Mouse (Mus musculus) spleen, adult 12 weeks (tissue): Measurements from ENCODE around the gene Bpgm.
A peak's percentile ranks its signal among the peaks of the same experiment; 100 is the strongest.

Source experiments
- DNase-seq: peaks from one replicate; pipeline ENCODE4 v3.0.0; 2022; ENCODE audit warnings: low spot score

Bpgm gene

GRCm38 (mm10) chr6:34486071-34486626 lies 10.1 kb downstream of the Bpgm start:
- DNase-seq, result peak; percentile 49

DNA sequence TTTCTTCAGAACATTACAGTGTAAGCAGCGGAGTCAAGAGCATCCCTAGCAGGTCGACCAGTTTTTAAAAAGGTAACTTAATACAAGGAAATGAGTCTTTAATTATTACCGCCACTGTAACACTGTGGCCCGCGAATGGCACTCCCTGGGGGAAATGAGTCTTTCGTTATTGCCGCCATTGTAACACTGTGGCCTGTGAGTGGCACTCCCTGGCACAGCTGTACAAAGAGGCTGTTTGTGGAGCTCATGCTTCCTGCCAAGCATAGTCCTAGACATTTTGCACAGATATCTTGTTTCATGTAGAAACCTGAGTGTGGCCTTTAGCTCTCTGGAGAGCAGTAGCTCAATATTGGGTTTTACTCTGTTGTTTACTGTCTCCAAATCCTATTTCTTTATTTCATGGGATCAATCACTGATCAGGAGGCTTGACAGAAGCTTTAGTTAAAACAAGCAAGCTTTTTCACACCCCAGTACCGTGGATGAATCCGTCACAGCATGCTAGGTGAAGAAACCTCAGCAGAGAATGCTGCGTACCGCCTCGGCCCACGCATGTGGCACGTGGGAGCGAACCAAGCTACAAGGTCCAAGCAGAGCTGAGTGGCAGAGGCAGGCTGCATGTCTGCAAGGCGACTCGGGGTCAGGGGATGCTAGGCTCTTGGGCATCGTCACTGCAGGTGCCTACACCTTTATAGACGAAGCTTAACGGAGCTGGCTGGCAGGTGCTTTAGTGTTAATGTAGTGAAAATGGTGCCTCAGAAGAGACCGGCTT lies 17.5 kb downstream of the Bpgm start:
- no peak for DNase-seq

GRCm38 (mm10) chr6:34495140-34495551 lies 19.1 kb downstream of the Bpgm start:
- DNase-seq, result no peak

DNA sequence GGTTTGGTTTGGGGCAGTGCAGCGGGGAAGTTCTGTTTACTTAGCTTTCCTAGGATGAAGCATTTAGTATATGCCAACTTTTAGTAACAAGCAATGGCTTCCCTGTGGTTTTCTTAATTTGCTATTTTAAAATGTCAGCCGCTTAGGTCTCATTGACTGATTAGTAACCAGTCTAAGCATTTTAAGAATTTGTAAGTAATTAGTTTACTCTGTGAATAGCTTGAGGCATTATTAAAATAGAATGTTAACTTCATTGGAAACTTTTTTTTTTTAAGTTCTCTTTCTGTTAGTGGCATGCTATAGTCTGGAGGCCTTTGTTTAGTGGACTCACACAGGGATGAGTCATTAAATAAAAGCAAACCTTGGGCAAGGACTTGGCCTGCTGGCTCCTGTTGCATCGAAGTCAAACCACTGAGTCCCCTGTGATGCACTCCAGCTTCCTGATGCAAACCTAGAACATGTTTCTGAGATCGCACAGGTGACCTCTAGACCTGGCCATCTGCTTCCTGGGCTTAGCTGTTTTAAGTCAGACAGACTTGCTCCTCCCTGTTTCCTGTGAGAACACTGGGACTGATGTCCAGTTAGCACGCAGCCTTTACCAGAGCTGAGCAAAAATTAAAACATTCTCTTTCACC lies 22.1 kb downstream of the Bpgm start:
- DNase-seq, result no peak

- no peak for DNase-seq
Measured at GRCm38 (mm10) chr6:34502291-34502690, 26.3 kb downstream of the Bpgm start.

GRCm38 (mm10) chr6:34505957-34506356 lies 29.9 kb downstream of the Bpgm start:
- DNase-seq, result no peak

DNA sequence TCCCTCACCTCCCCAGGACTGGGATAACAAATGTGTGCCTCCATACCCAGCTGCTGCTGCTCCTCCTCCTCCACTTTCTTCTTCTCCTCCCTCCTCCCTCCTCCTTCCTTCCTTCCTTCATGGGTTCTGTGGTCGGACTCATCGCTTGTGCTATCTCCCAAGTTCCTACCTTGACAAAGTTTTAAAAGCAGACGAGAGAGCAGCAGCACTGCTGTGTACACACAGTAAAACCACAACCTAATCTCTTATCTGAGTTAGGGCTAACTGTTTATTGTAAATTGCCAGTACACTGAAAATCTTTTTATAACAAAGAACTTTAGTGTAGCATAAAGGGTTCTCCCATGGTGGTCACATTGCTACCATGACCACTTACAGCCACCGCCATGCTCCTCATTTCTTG lies 31.6 kb downstream of the Bpgm start:
- no peak for DNase-seq

DNA sequence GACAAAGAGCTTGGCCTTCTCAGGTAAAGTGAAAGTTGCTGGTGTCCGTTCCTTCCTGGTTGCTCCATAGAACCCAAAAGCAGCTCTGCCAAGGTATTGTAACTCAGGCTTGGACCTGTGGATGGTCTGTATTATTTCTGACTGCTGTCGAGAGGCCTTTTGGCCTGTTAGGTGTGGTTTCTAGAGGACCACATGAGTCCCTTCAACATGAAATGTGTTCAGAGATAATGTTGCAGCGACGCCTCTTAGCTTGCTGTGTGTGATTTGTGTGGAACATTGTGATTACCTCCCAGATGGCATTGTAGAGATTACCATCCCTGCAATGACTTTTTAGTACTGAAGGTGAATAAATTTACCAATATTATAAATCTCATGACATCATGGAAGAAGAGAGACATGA lies 32.0 kb downstream of the Bpgm start:
- DNase-seq, result no peak

GRCm38 (mm10) chr6:34510277-34510676 lies 34.3 kb downstream of the Bpgm start:
- no peak for DNase-seq

DNA sequence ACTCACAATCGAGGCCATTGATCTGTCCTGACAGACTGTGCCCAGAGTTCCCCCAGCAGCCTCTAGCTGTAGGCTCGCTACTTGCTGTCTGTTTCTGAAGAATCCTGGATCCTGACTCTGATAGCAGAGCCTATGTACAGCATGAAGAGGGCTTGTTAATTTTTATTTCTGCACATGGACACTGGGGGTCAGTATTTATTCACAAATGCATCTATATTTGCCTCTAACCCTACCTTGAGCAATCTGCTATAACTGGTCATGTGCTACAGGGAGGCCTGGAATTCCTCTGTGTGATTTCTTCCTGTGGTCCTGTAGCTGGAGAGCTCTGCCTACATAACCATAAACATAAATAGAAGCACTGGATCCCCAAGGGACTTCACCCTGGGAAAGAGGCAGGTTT lies 35.4 kb downstream of the Bpgm start:
- DNase-seq, result no peak

- DNase-seq, result no peak
Measured at GRCm38 (mm10) chr6:34512741-34513140, 36.7 kb downstream of the Bpgm start.

- no peak for DNase-seq
Measured at GRCm38 (mm10) chr6:34514655-34515054, 38.6 kb downstream of the Bpgm start.

DNA sequence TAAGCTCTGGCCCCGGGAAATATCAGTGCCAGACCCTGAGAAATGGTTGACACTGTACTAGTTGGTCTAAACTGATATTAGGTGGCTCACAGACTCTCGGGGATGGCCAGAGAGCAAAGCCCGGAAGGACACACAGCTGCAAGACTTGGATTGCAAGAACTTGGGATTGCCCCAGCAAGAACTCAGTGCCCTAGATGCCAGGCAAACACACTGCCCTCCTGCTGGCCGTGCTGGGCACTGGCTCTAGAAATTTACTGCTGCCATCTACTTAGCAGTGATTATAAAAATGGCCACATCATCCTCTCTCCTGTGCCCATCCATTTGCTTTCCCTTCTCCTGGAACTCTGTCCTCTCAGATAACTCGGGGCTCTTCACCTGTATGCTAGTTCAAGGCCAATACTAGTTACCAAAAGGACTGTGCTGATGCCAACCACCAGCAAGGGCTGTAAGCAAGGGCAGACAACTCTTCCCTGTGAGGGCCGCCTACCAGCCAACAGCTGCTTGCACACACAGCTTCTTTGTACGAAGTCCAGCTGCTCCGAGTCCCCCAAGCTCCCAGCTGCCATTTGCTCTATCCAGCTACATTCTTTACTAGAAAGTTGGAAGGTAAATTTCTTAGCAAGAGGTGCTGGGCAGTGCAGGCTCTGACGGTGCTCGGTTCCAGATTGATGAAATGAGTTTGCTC lies 39.2 kb downstream of the Bpgm start:
- DNase-seq, result no peak

- DNase-seq, result no peak
Measured at GRCm38 (mm10) chr6:34515783-34516099, 39.7 kb downstream of the Bpgm start.

DNA sequence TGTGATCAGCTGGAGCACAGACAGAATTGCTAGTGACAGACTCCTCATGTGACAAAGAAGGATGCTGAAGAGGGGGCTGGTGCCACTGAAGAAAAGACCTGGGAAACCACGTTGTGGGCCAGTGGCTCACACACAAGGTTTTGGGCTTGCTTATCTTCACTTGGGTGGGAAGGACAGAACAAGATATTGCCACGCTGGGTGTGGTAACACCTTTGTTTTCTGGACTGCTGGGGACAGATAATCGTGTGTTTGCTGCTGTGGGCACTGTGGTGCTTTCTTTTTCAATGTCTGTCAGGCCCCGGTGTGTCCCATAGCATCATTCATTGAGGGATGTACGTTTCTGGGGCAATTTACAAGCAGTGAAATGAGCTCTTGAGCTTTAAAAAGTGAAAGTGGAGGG lies 41.7 kb downstream of the Bpgm start:
- peak; percentile 14 for DNase-seq

GRCm38 (mm10) chr6:34519087-34519486 lies 43.1 kb downstream of the Bpgm start:
- DNase-seq, result no peak

GRCm38 (mm10) chr6:34520491-34520890 lies 44.5 kb downstream of the Bpgm start:
- DNase-seq, result no peak

DNA sequence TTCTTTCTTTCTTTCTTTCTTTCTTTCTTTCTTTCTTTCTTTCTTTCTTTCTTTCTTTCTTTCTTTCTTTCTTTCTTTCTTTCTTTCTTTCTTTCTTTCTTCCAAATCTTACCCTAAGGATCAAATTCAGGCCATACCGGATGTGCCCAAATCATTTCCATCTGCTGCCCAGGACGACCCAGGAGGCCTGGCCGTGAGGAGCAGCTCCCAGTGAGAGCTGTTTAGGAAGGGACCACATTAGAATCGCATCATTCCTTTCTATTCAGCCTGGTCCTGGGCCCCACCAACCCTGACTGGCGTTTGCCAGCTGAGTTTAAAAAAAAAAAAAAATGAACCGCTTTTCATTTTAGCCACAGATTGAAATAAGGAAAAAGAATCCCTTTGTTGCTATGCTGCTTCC lies 44.9 kb downstream of the Bpgm start:
- DNase-seq, result no peak

DNA sequence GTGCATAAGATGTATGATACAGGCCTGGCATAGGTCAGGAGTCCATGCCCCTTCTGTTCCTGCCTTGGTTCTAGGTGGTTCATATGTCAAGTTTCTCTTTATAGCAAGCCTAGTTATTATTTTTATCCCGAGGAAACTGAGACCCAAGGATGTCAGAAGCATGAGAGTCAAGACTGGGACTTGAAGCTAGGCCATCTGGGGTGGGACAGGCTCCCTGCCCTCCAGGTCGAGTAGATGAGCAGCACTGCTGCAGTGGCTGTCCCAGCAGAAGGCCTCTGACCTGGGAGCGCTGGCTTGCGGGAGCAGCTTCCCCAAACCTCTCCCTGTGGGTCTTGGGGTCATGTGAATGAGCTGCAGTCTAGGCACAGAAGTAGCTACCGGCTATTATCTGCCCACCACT lies 47.5 kb downstream of the Bpgm start:
- DNase-seq, result no peak

GRCm38 (mm10) chr6:34525499-34525924 lies 49.5 kb downstream of the Bpgm start:
- DNase-seq, result no peak

- no peak for DNase-seq
Measured at GRCm38 (mm10) chr6:34525927-34526326, 49.9 kb downstream of the Bpgm start.

DNA sequence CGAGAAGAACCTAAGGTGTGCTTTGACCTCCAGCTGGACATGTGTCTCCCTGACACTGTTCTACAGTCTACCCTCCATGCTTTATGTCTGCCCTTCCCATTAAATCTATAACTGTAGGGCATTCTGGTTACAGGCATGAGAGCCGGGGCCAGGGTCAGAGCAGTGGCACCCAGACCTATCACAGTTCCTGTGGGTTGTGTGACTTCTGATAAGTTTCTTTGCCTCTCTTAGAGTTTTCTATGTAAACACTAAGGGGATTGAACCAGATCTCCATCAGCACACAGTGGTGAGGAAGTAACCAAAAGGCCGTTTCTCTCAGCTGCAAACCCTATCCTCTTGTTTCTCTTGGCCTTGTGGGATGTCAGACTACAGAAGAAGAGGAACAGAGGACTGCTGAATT lies 50.4 kb downstream of the Bpgm start:
- DNase-seq, result no peak

DNA sequence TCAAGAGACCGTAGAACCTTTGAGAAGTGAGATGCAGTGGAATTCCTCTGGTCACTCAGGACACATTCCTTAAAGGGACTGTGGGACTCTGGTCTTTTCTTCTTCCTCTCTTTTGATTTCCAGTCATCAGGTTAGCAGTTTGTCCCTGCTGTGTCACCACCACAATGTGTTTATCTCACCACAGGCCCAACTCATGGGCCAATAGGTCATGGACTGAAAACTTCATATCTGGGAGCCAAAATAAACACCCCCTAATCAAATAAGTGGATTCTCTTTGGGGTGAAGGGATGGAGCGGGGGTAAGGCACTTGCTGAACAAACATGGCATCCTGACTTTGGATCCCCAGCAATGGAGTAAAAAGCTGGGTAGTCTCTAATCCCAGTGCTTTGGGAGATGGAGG lies 52.1 kb downstream of the Bpgm start:
- no peak for DNase-seq
